Mouse (Mus musculus): Measurements from ENCODE around the gene Olfr222. TPM values are rescaled to one million over a fixed set of nuclear protein-coding genes. Genes with fewer than 3 reads are reported as not detected.
"Not testable (repeated sequence)": the region's sequence is repeated elsewhere in the genome, so short reads cannot be mapped to it uniquely, and the experiment has no call there.

Olfr222 gene
- total RNA-seq (2021) = not detected

- intact Hi-C loops (cut with DNase I); DNase-seq (ENCODE audit: low spot score in 2 of 2): not testable (repeated sequence)
These were observed at the start of gene Olfr222 for GRCm38 (mm10) chr11:59576135-59576534. Gene Olfr222 (minus strand): TSS chr11:59576235.

GRCm38 (mm10) chr11:59624017-59624630 is 48.1 kb upstream of the Olfr222 start:
- intact Hi-C loops (cut with DNase I) = loop anchor here (2.0 to 5.0 kb wide), 2 partner anchors 123 to 143 kb away; no protein-coding TSS in a partner anchor
- peak; percentile 55 to 81 for DNase-seq (ENCODE audit: low spot score in 2 of 2)

- no peak for DNase-seq (ENCODE audit: low spot score in 2 of 2)
- intact Hi-C loops (cut with DNase I) = loop anchor here (5.0 kb wide), 1 partner anchor 145 kb away; no protein-coding TSS in a partner anchor
These were observed 46.2 kb upstream of the Olfr222 start for GRCm38 (mm10) chr11:59622214-59622613.

GRCm38 (mm10) chr11:59616986-59617385 is 41.0 kb upstream of the Olfr222 start:
- intact Hi-C loops (cut with DNase I); DNase-seq (ENCODE audit: low spot score in 2 of 2): not testable (repeated sequence)

GRCm38 (mm10) chr11:59614120-59614519 is 38.1 kb upstream of the Olfr222 start:
- peak; percentile 34 to 60 for DNase-seq (ENCODE audit: low spot score in 2 of 2)
- intact Hi-C loops (cut with DNase I) = loop anchor here (1.0 kb wide), 1 partner anchor 89 kb away; no protein-coding TSS in a partner anchor

- no peak for DNase-seq (ENCODE audit: low spot score in 2 of 2)
- intact Hi-C loops (cut with DNase I) = no loop called here
These were observed 35.6 kb upstream of the Olfr222 start for GRCm38 (mm10) chr11:59611646-59612045.

GRCm38 (mm10) chr11:59602287-59602686 is 26.3 kb upstream of the Olfr222 start:
- intact Hi-C loops (cut with DNase I) = no loop called here
- DNase-seq (ENCODE audit: low spot score in 2 of 2) = no peak

GRCm38 (mm10) chr11:59600872-59601271 is 24.8 kb upstream of the Olfr222 start:
- intact Hi-C loops (cut with DNase I) = no loop called here
- no peak for DNase-seq (ENCODE audit: low spot score in 2 of 2)

- no peak for DNase-seq (ENCODE audit: low spot score in 2 of 2)
- intact Hi-C loops (cut with DNase I) = no loop called here
These were observed 23.2 kb upstream of the Olfr222 start for GRCm38 (mm10) chr11:59599211-59599610.

- no peak for DNase-seq (ENCODE audit: low spot score in 2 of 2)
- intact Hi-C loops (cut with DNase I) = no loop called here
These were observed 20.9 kb upstream of the Olfr222 start for GRCm38 (mm10) chr11:59596950-59597349.

GRCm38 (mm10) chr11:59596091-59596490 is 20.1 kb upstream of the Olfr222 start:
- no peak for DNase-seq (ENCODE audit: low spot score in 2 of 2)
- intact Hi-C loops (cut with DNase I) = no loop called here

GRCm38 (mm10) chr11:59593189-59593588 is 17.2 kb upstream of the Olfr222 start, which contains the start of gene Olfr223:
Gene Olfr223 (minus strand): TSS chr11:59593289.
- intact Hi-C loops (cut with DNase I) = no loop called here
- no peak for DNase-seq (ENCODE audit: low spot score in 2 of 2)

GRCm38 (mm10) chr11:59589496-59589895 is 13.5 kb upstream of the Olfr222 start:
- intact Hi-C loops (cut with DNase I) = no loop called here

GRCm38 (mm10) chr11:59584539-59584938 is 8.5 kb upstream of the Olfr222 start:
- intact Hi-C loops (cut with DNase I) = no loop called here
- DNase-seq (ENCODE audit: low spot score in 2 of 2) = no peak

More at GRCm38 (mm10) chr11:59589496-59589895, 13.5 kb upstream of the Olfr222 start:
- no peak for DNase-seq (ENCODE audit: low spot score in 2 of 2)

- intact Hi-C loops (cut with DNase I) = no loop called here
- DNase-seq (ENCODE audit: low spot score in 2 of 2) = no peak
These were observed 309 bp downstream of the Olfr222 start for GRCm38 (mm10) chr11:59575726-59576125.

GRCm38 (mm10) chr11:59569306-59569705 is 6.7 kb downstream of the Olfr222 start:
- no peak for DNase-seq (ENCODE audit: low spot score in 2 of 2)
- intact Hi-C loops (cut with DNase I) = loop anchor here (1.0 kb wide), 1 partner anchor 44 kb away; no protein-coding TSS in a partner anchor

- intact Hi-C loops (cut with DNase I) = no loop called here
These were observed 13.2 kb downstream of the Olfr222 start for GRCm38 (mm10) chr11:59562837-59563236.

GRCm38 (mm10) chr11:59562336-59562735 is 13.7 kb downstream of the Olfr222 start:
- no peak for DNase-seq (ENCODE audit: low spot score in 2 of 2)
- intact Hi-C loops (cut with DNase I) = no loop called here

More at GRCm38 (mm10) chr11:59562837-59563236, 13.2 kb downstream of the Olfr222 start:
- no peak for DNase-seq (ENCODE audit: low spot score in 2 of 2)

- intact Hi-C loops (cut with DNase I) = no loop called here
- no peak for DNase-seq (ENCODE audit: low spot score in 2 of 2)
These were observed 15.1 kb downstream of the Olfr222 start for GRCm38 (mm10) chr11:59560906-59561305.

GRCm38 (mm10) chr11:59554535-59554934 is 21.5 kb downstream of the Olfr222 start:
- DNase-seq (ENCODE audit: low spot score in 2 of 2) = no peak
- intact Hi-C loops (cut with DNase I) = no loop called here

- intact Hi-C loops (cut with DNase I) = no loop called here
- no peak for DNase-seq (ENCODE audit: low spot score in 2 of 2)
These were observed 21.9 kb downstream of the Olfr222 start for GRCm38 (mm10) chr11:59554127-59554526.
